Mouse (Mus musculus): Measurements from ENCODE around the gene Padi6. TPM values are rescaled to one million over a fixed set of nuclear protein-coding genes. Genes with fewer than 3 reads are reported as not detected.
A peak's percentile ranks its signal among the peaks of the same experiment; 100 is the strongest.

Padi6 gene
- polyA plus RNA-seq, 1 experiment from 2014 or later: not detected

DNA sequence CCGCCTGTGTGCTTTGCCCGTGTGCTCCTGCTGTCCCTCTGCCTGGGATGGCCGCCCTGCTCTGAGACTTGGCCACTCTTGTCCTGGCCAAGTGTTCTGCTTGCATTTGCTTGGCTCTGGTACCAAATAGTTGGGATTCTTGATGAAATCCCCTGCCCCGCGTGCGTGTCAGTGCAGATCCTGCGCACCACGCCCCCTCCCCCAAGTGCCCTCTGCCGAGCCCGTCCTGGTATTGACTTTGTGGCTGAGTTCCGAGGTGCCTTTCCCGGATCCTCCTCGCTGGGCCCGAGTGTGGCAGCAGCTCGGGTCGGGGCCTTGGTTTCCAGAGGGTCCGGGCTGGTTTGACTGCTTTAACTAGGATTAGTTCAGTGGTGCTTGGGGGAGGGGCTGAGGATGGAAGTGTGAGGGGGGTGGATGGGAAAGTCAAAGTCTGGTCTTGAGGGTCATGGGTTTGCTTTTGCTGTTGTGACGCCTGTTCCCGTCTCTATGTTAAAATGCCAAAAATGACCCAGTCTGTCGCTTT, 20.4 kb downstream of the Padi6 start:
- H3K9me3 ChIP-seq (replicated peaks; ENCODE audit: control insufficient read depth, low read length): no peaks in the 10 kb centered on the region
- no peak overlapping the region for H3K9ac ChIP-seq (ENCODE audit: low read length)
- no peaks in the 10 kb centered on the region for H3K27me3 ChIP-seq (replicated peaks; ENCODE audit: control insufficient read depth, insufficient read depth, low read length)
- no peak overlapping the region for H3K27ac ChIP-seq (ENCODE audit: low read depth, low read length)
- no peak for DNase-seq (ENCODE audit: low spot score)
- H3K4me2 ChIP-seq (ENCODE audit: low read length): no peak overlapping the region
- H3K36me3 ChIP-seq (ENCODE audit: control insufficient read depth, insufficient read depth, low read length): peaks cover 75% of the 10 kb centered on the region
- H3K4me3 ChIP-seq (ENCODE audit: low read depth, low read length): no peak overlapping the region
- ATAC-seq: no peak
- H3K4me1 ChIP-seq (ENCODE audit: control insufficient read depth, insufficient read depth, low read length): no peaks in the 10 kb centered on the region
- 88% methylated on average over 20 of the region's 20 CpGs for WGBS

DNA sequence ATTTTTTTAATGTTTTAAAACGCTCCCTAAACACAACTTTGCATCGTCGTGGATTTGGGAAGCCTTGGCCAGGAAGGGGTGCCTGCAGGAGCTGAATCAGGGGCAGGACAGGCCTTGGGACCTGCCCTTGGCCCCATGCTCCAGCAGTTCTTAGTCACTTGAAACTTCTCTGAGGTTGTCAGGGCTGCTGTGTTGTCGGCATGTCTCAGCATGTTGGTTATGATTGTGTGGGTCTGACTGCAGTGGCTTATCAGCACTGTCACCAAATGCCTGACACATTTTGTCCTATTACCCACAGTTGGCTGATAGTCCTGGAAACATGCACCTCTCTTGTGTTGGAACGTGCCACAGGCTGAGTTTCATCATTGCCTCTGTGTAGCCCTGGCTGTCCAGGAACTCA, 22.4 kb downstream of the Padi6 start:
- Histone ChIP-seq H3K9me3 (replicated peaks; ENCODE audit: control insufficient read depth, low read length) (no peaks in the 10 kb centered on the region), H3K27ac (ENCODE audit: low read depth, low read length) (no peak overlapping the region), H3K27me3 (replicated peaks; ENCODE audit: control insufficient read depth, insufficient read depth, low read length) (no peaks in the 10 kb centered on the region), H3K4me3 (ENCODE audit: low read depth, low read length) (no peak overlapping the region), H3K4me2 (ENCODE audit: low read length) (no peak overlapping the region), H3K9ac (ENCODE audit: low read length) (no peak overlapping the region), H3K36me3 (ENCODE audit: control insufficient read depth, insufficient read depth, low read length) (peaks cover 93% of the 10 kb centered on the region), H3K4me1 (ENCODE audit: control insufficient read depth, insufficient read depth, low read length) (no peaks in the 10 kb centered on the region)
- no peak for DNase-seq (ENCODE audit: low spot score)
- 89% methylated on average over 5 of the region's 5 CpGs for WGBS
- no peak for ATAC-seq

DNA sequence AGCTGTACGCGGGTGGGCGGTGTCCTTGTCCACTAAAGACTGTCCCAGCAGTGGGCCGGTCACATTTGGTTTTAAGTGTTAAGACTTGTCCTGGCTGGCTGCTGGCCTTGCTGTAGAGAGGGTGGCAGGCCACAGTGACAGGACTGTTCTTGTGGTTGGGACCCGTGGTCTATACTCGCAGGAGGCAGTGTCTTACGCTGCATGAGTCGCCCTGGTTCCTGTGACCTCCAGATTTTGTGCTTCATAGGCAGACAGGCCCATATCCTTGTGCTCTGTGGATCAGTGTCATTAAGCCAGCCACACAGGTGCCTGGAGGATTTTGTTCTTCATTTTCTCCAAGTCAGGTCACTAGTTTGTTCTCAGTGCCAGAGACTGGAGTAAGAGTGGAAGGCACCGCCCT, 24.0 kb downstream of the Padi6 start:
- Histone ChIP-seq H3K9ac (ENCODE audit: low read length) (no peak overlapping the region), H3K4me2 (ENCODE audit: low read length) (no peak overlapping the region), H3K27me3 (replicated peaks; ENCODE audit: control insufficient read depth, insufficient read depth, low read length) (no peaks in the 10 kb centered on the region), H3K4me1 (ENCODE audit: control insufficient read depth, insufficient read depth, low read length) (0 out of 2 replicates have a peak, but pooled peaks cover 2% of the 10 kb centered on the region), H3K9me3 (replicated peaks; ENCODE audit: control insufficient read depth, low read length) (no peaks in the 10 kb centered on the region), H3K4me3 (ENCODE audit: low read depth, low read length) (no peak overlapping the region), H3K27ac (ENCODE audit: low read depth, low read length) (no peak overlapping the region), H3K36me3 (ENCODE audit: control insufficient read depth, insufficient read depth, low read length) (peaks cover 99% of the 10 kb centered on the region)
- ATAC-seq (no peak), DNase-seq (ENCODE audit: low spot score) (no peak)
- 95% methylated on average over 9 of the region's 9 CpGs for WGBS

DNA sequence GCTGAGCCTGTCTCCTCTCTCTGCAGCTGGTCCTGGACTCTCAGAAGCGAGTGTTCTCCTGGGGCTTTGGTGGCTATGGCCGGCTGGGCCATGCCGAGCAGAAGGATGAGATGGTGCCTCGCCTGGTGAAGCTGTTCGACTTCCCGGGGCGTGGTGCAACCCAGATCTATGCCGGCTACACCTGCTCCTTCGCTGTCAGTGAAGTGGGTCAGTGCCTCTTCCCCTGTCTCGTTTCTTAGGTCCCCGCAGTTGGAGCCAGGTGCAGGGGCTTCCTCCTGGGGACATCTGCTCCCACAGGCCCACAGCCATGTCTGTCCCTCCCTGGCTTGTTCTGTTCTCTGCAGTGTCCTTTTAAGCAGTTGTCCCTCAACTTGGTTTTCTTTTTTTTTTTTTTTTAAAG, 25.4 kb downstream of the Padi6 start:
- no peaks in the 10 kb centered on the region for H3K27me3 ChIP-seq (replicated peaks; ENCODE audit: control insufficient read depth, insufficient read depth, low read length)
- H3K4me1 ChIP-seq (ENCODE audit: control insufficient read depth, insufficient read depth, low read length): 0 out of 2 replicates have a peak, but pooled peaks cover 3% of the 10 kb centered on the region
- H3K9ac ChIP-seq (ENCODE audit: low read length): no peak overlapping the region
- ATAC-seq (no peak), DNase-seq (ENCODE audit: low spot score) (no peak)
- H3K9me3 ChIP-seq (replicated peaks; ENCODE audit: control insufficient read depth, low read length): no peaks in the 10 kb centered on the region
- 93% methylated on average over 11 of the region's 11 CpGs for WGBS
- no peak overlapping the region for H3K4me2 ChIP-seq (ENCODE audit: low read length)
- H3K27ac ChIP-seq (ENCODE audit: low read depth, low read length): no peak overlapping the region
- H3K36me3 ChIP-seq (ENCODE audit: control insufficient read depth, insufficient read depth, low read length): peaks cover 99% of the 10 kb centered on the region
- no peak overlapping the region for H3K4me3 ChIP-seq (ENCODE audit: low read depth, low read length)

DNA sequence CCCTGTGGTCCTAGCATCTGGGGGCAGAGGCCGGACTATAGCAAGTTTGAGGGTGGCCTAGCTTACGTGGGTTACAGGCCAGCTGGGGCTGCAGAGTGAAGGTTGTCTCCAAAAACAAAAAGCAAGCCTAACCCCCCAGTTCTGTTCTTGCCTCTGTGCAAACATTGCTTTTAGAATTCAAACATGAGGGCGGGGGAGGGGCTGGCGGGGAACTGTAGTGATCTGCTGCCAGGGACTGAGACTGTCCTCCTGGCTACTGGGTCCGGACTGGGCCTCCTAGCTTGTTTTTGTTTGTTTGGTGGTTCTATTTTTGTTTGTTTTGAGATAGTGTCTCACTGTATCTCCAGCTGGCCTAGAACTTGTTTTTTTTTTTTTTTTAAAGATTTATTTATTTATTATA, 27.9 kb downstream of the Padi6 start:
- Histone ChIP-seq H3K36me3 (ENCODE audit: control insufficient read depth, insufficient read depth, low read length) (peaks cover 99% of the 10 kb centered on the region), H3K27me3 (replicated peaks; ENCODE audit: control insufficient read depth, insufficient read depth, low read length) (no peaks in the 10 kb centered on the region), H3K9me3 (replicated peaks; ENCODE audit: control insufficient read depth, low read length) (no peaks in the 10 kb centered on the region), H3K27ac (ENCODE audit: low read depth, low read length) (no peak overlapping the region), H3K4me2 (ENCODE audit: low read length) (no peak overlapping the region), H3K9ac (ENCODE audit: low read length) (no peak overlapping the region), H3K4me1 (ENCODE audit: control insufficient read depth, insufficient read depth, low read length) (0 out of 2 replicates have a peak, but pooled peaks cover 3% of the 10 kb centered on the region), H3K4me3 (ENCODE audit: low read depth, low read length) (no peak overlapping the region)
- 82% methylated on average over 5 of the region's 5 CpGs for WGBS
- no peak for DNase-seq (ENCODE audit: low spot score)
- ATAC-seq: no peak

DNA sequence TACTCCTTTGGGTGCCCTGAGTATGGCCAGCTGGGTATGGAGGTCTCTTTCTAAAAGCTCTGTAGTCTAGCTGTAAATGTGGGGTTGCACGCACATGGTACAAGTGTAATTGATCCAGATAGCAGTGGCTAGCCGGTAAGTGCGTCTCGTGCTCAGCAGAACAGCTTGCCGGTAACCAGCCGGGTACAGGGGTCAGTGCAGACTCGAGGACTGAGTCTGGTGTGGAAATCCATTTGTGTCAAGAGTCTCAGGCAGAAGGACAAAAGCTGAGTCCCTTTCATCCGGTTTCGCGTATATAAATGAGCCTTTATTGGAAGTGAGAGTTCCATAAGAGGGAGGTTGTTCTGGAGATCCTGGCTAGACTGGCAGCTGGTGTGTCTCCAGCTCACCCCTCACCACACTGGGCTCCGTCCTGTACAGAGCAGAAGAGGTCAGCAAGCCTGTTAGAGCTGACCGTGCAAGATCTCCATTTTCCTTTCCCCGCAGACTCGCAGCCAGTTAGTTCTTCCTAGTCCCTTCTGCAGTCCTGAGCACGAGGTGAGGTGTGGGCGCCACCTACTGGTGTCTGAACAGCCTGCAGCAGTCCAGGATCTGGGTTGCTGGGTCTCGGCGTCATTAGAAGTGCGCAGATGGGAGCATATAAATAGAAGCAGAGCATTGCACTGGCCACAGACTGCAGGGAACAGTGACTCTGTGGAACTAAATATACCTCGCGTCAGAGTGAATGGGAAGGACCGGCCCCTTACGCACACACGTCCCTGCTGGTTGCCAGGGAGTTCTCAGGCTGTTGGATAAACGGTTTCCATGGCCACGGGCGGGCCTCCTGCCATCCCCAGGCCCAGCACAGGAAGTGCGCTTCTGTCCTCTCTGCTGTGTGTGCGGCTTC, 28.7 kb downstream of the Padi6 start:
- Histone ChIP-seq H3K4me1 (ENCODE audit: control insufficient read depth, insufficient read depth, low read length) (0 out of 2 replicates have a peak, but pooled peaks cover 3% of the 10 kb centered on the region), H3K9me3 (replicated peaks; ENCODE audit: control insufficient read depth, low read length) (no peaks in the 10 kb centered on the region), H3K4me3 (ENCODE audit: low read depth, low read length) (no peak overlapping the region), H3K27me3 (replicated peaks; ENCODE audit: control insufficient read depth, insufficient read depth, low read length) (no peaks in the 10 kb centered on the region), H3K9ac (ENCODE audit: low read length) (peak overlapping the region; percentile 29; the same call in 1 of the 2 replicates), H3K4me2 (ENCODE audit: low read length) (no peak overlapping the region), H3K27ac (ENCODE audit: low read depth, low read length) (peak overlapping the region; percentile 48; the same call in 1 of the 2 replicates), H3K36me3 (ENCODE audit: control insufficient read depth, insufficient read depth, low read length) (peaks cover 99% of the 10 kb centered on the region)
- peak; percentile 92 for DNase-seq (ENCODE audit: low spot score)
- 37% methylated on average over 29 of the region's 29 CpGs for WGBS
- ATAC-seq: peak; percentile 90

- H3K27me3 ChIP-seq (replicated peaks; ENCODE audit: control insufficient read depth, insufficient read depth, low read length): no peaks in the 10 kb centered on the region
- no peak overlapping the region for H3K9ac ChIP-seq (ENCODE audit: low read length)
- H3K9me3 ChIP-seq (replicated peaks; ENCODE audit: control insufficient read depth, low read length): no peaks in the 10 kb centered on the region
- peaks cover 97% of the 10 kb centered on the region for H3K36me3 ChIP-seq (ENCODE audit: control insufficient read depth, insufficient read depth, low read length)
- no peak overlapping the region for H3K4me3 ChIP-seq (ENCODE audit: low read depth, low read length)
- H3K4me2 ChIP-seq (ENCODE audit: low read length): no peak overlapping the region
- H3K27ac ChIP-seq (ENCODE audit: low read depth, low read length): no peak overlapping the region
- 0 out of 2 replicates have a peak, but pooled peaks cover 3% of the 10 kb centered on the region for H3K4me1 ChIP-seq (ENCODE audit: control insufficient read depth, insufficient read depth, low read length)
- DNase-seq (ENCODE audit: low spot score) (no peak), ATAC-seq (no peak)
- 72% methylated on average over 5 of the region's 5 CpGs for WGBS
These were observed 31.1 kb downstream of the Padi6 start for GRCm38 (mm10) chr4:140711360-140711759.

GRCm38 (mm10) chr4:140710781-140711180, 31.7 kb downstream of the Padi6 start:
- whole genome bisulfite sequencing: 81% methylated on average over 10 of the region's 10 CpGs
- Histone ChIP-seq H3K9me3 (replicated peaks; ENCODE audit: control insufficient read depth, low read length) (no peaks in the 10 kb centered on the region), H3K4me1 (ENCODE audit: control insufficient read depth, insufficient read depth, low read length) (0 out of 2 replicates have a peak, but pooled peaks cover 3% of the 10 kb centered on the region), H3K4me3 (ENCODE audit: low read depth, low read length) (no peak overlapping the region), H3K27ac (ENCODE audit: low read depth, low read length) (no peak overlapping the region), H3K27me3 (replicated peaks; ENCODE audit: control insufficient read depth, insufficient read depth, low read length) (no peaks in the 10 kb centered on the region), H3K9ac (ENCODE audit: low read length) (no peak overlapping the region), H3K4me2 (ENCODE audit: low read length) (no peak overlapping the region), H3K36me3 (ENCODE audit: control insufficient read depth, insufficient read depth, low read length) (peaks cover 97% of the 10 kb centered on the region)
- DNase-seq (ENCODE audit: low spot score) (no peak), ATAC-seq (no peak)

- H3K36me3 ChIP-seq (ENCODE audit: control insufficient read depth, insufficient read depth, low read length): peaks cover 98% of the 10 kb centered on the region
- H3K27ac ChIP-seq (ENCODE audit: low read depth, low read length): no peak overlapping the region
These were observed 32.8 kb downstream of the Padi6 start for GRCm38 (mm10) chr4:140709617-140710016.

More at GRCm38 (mm10) chr4:140709617-140710016, 32.8 kb downstream of the Padi6 start:
- Histone ChIP-seq H3K4me1 (ENCODE audit: control insufficient read depth, insufficient read depth, low read length) (peaks cover 6% of the 10 kb centered on the region; the same call in 1 of the 2 replicates), H3K4me2 (ENCODE audit: low read length) (no peak overlapping the region), H3K9ac (ENCODE audit: low read length) (no peak overlapping the region), H3K27me3 (replicated peaks; ENCODE audit: control insufficient read depth, insufficient read depth, low read length) (no peaks in the 10 kb centered on the region), H3K9me3 (replicated peaks; ENCODE audit: control insufficient read depth, low read length) (no peaks in the 10 kb centered on the region), H3K4me3 (ENCODE audit: low read depth, low read length) (no peak overlapping the region)
- 84% methylated on average over 10 of the region's 10 CpGs for WGBS
- ATAC-seq: no peak
- DNase-seq (ENCODE audit: low spot score): no peak

Measured in forebrain, embryonic 14.5 days (tissue).